21 mouse cellular contexts compared by ENCODE assay signal in genomic region chr5:35071855-35072254, GRCm38 (mm10). TPM values are rescaled to one million over a fixed set of nuclear protein-coding genes. Genes with fewer than 3 reads are reported as not detected.
DNase-seq lines count a peak whose midpoint lies in the region; TF ChIP-seq lines count a peak whose summit lies in the region.
"Had no signal": no experiment of that assay in that cellular context is flagged by ENCODE, and none has a peak within 500 bp of the region (broad histone marks: within the 10 kb centered on the region; RNA-seq: fewer than 3 reads in every experiment).

No protein-coding gene starts in this region.

- WGBS in heart, adult 2 months = 82% methylated on average over 6 of the region's 6 CpGs

- DNase-seq in adrenal gland, adult (ENCODE audit: inconsistent age in 2 of 2, low spot score in 1 of 2) = peak; percentile 51 to 71
- no peak for DNase-seq in adrenal gland, postnatal 10 days
- no peak for DNase-seq in gastrocnemius, adult 2 months
- no peak for DNase-seq in gastrocnemius, postnatal 36 days
- DNase-seq in heart, adult 2 months = peak in 1 of 2 experiments; percentile 21
- DNase-seq in heart, postnatal 25 days (ENCODE audit: low spot score) = no peak
- DNase-seq: adrenal gland, adult 2 months; adrenal gland, adult 8-10 months; adrenal gland, postnatal 14 days; adrenal gland, postnatal 25 days; B cell, adult 2 months; cerebellum, adult 11 months; cerebellum, adult 11-12 months; cerebellum, adult 18-20 months; cerebellum, adult 2 months; cerebellum, adult 8-10 months had no signal

- TF ChIP-seq POLR2A in heart, adult 2 months (IDR thresholded peaks at IDR 0.05; ENCODE audit: insufficient read depth, low read depth, low read length) = no peak

- H3K4me1 ChIP-seq in heart, adult 2 months (ENCODE audit: control insufficient read depth, insufficient read depth, low read length) = peaks cover 13% of the 10 kb centered on the region; the same call in 1 of the 2 replicates

- H3K4me3 ChIP-seq in gastrocnemius, adult 2 months = no peak overlapping the region
- H3K4me3 ChIP-seq in heart, adult 2 months = no peak overlapping the region

- no peak for TF ChIP-seq CTCF in gastrocnemius, adult 2 months (IDR thresholded peaks at IDR 0.05)
- no peak for TF ChIP-seq CTCF in heart, adult 2 months (IDR thresholded peaks at IDR 0.05)

- no peaks in the 10 kb centered on the region for H3K79me2 ChIP-seq in heart, adult 2 months (replicated peaks; ENCODE audit: control insufficient read depth, insufficient read depth, low read length)

- no peak for TF ChIP-seq EP300 in heart, adult 2 months (IDR thresholded peaks at IDR 0.05; ENCODE audit: insufficient read depth, low read depth, low read length)

- intact Hi-C loops in gastrocnemius, adult 2 months (cut with DNase I) = no loop called here
- intact Hi-C loops in gastrocnemius, postnatal 36 days (cut with DNase I) = no loop called here
- intact Hi-C loops in heart, adult 2 months (cut with DNase I) = no loop called here
- intact Hi-C loops in heart, postnatal 25 days (cut with DNase I) = no loop called here

- H3K36me3 ChIP-seq in heart, adult 2 months (ENCODE audit: control insufficient read depth, insufficient read depth, low read length) = no peaks in the 10 kb centered on the region
- H3K36me3 ChIP-seq: G1E had no signal

- H3K27ac ChIP-seq in gastrocnemius, adult 2 months = peak overlapping the region; percentile 95
- H3K27ac ChIP-seq in heart, adult 2 months = peak overlapping the region; percentile 31

- H3K27me3 ChIP-seq in heart, adult 2 months (ENCODE audit: control insufficient read depth, insufficient read depth, low read length) = no peaks in the 10 kb centered on the region
- H3K27me3 ChIP-seq: Patski had no signal

- H3K9ac ChIP-seq in heart, adult 2 months (ENCODE audit: low read depth, low read length) = no peak overlapping the region

RNA-seq across cellular contexts. Expression of gene Dok7, which starts 15.3 kb away (rescaled TPM):
- 10 to 100 TPM in 1 of 2 experiments, 1 to 10 TPM in 1; 9.3 to 12.1 TPM for total RNA-seq in adrenal gland, postnatal 10 days (2021)
- total RNA-seq in gastrocnemius, adult 2 months (2021) = 10 to 100 TPM; 21.8 to 31.9 TPM
- 10 to 100 TPM; 26.8 to 28.4 TPM for total RNA-seq in gastrocnemius, postnatal 36 days (2021)
- total RNA-seq in heart, adult 2 months (2021) = 10 to 100 TPM; 34.9 to 35.6 TPM
- 23.8 and 25.4 TPM in 2 replicates for polyA plus RNA-seq in heart, adult 2 months (2012; rRNA removed)
- total RNA-seq in heart, postnatal 25 days (2021) = 10 to 100 TPM; 34.5 to 43.8 TPM
- total RNA-seq: CH12.LX, G1E had no signal
- polyA plus RNA-seq: activated CD4-positive, CD25-positive, alpha-beta regulatory T cell, adult 4 months; CD4-positive, CD25-positive, alpha-beta regulatory T cell, adult 4 months; G1E had no signal

RNA-seq across cellular contexts. Expression of gene Hgfac, which starts 30.5 kb away (rescaled TPM):
- total RNA-seq in adrenal gland, postnatal 10 days (2021) = 10 to 100 TPM; 41.3 to 90.3 TPM
- under 1 TPM; 0.25 to 0.48 TPM for total RNA-seq in gastrocnemius, adult 2 months (2021)
- under 1 TPM in 1 of 2 experiments, not detected in 1; 0.37 TPM for total RNA-seq in gastrocnemius, postnatal 36 days (2021)
- total RNA-seq in heart, adult 2 months (2021) = under 1 TPM; 0.47 to 0.96 TPM
- polyA plus RNA-seq in heart, adult 2 months (2012; rRNA removed) = 0.94 and 1.3 TPM in 2 replicates
- under 1 TPM; 0.34 TPM for total RNA-seq in heart, postnatal 25 days (2021)
- total RNA-seq: CH12.LX had no signal
- polyA plus RNA-seq: G1E had no signal

RNA-seq across cellular contexts. Expression of gene Lrpap1, which starts 33.7 kb away (rescaled TPM):
- 10 to 100 TPM; 71.6 to 86.0 TPM for total RNA-seq in adrenal gland, postnatal 10 days (2021)
- 10 to 100 TPM; 28.2 to 30.2 TPM for total RNA-seq in gastrocnemius, adult 2 months (2021)
- total RNA-seq in gastrocnemius, postnatal 36 days (2021) = 10 to 100 TPM; 28.4 to 28.5 TPM
- 10 to 100 TPM; 49.0 to 59.0 TPM for total RNA-seq in heart, adult 2 months (2021)
- polyA plus RNA-seq in heart, adult 2 months (2012; rRNA removed) = 33.1 and 39.4 TPM in 2 replicates
- total RNA-seq in heart, postnatal 25 days (2021) = 10 to 100 TPM; 46.7 to 47.3 TPM

Comparison
In these comparisons a context has a peak if more than half of its experiments do, and no peak if none do; other contexts are left out.
1. DNase-seq: peak in adrenal gland, adult (2 of 2); none in adrenal gland, postnatal 10 days (single experiment), gastrocnemius, adult 2 months (single experiment), gastrocnemius, postnatal 36 days (0 of 2) and heart, postnatal 25 days (single experiment).
2. RNA of gene Hgfac, which starts 30.5 kb away (total RNA-seq): 41.3 to 90.3 TPM in adrenal gland, postnatal 10 days; 0.47 to 0.96 TPM in heart, adult 2 months, 0.25 to 0.48 TPM in gastrocnemius, adult 2 months, 0.37 TPM in gastrocnemius, postnatal 36 days and 0.34 TPM in heart, postnatal 25 days; every median in the first group is over 10 times any median in the second.